Mouse (Mus musculus) forebrain, embryonic 13.5 days (tissue): ENCODE data around the gene Extl1. TPM values are rescaled to one million over a fixed set of nuclear protein-coding genes. Genes with fewer than 3 reads are reported as not detected.

Experiments
- ATAC-seq: fragments of 200-750 bp; cut with Nextera tagmentation; 2 replicates; pipeline ENCODE4 v1.8.0; 2017
- H3K27ac ChIP-seq: fragments of 300-500 bp; sonication (generic); 2 replicates; pipeline ENCODE4 v1.5.1; 2015; ENCODE audit warnings: inconsistent platforms, mild to moderate bottlenecking, moderate library complexity
- H3K27me3 ChIP-seq: fragments of 300-500 bp; sonication (generic); 2 replicates; pipeline ENCODE4 v1.6.1; 2015; ENCODE audit warnings: mild to moderate bottlenecking, inconsistent platforms
- H3K36me3 ChIP-seq: fragments of 300-500 bp; sonication (generic); 2 replicates; pipeline ENCODE4 v1.6.1; 2015; ENCODE audit warnings: mild to moderate bottlenecking, inconsistent platforms; ENCODE audit not compliant: poor library complexity, severe bottlenecking
- H3K4me1 ChIP-seq: fragments of 300-500 bp; sonication (generic); 2 replicates; pipeline ENCODE4 v1.6.1; 2015; ENCODE audit warnings: inconsistent platforms
- H3K4me2 ChIP-seq: fragments of 300-500 bp; sonication (generic); 2 replicates; pipeline ENCODE4 v1.6.1; 2015; ENCODE audit warnings: inconsistent platforms, mild to moderate bottlenecking, moderate library complexity
- H3K4me3 ChIP-seq: fragments of 300-500 bp; sonication (generic); 2 replicates; pipeline ENCODE4 v1.5.1; 2015; ENCODE audit warnings: mild to moderate bottlenecking, inconsistent platforms
- H3K9ac ChIP-seq: fragments of 300-500 bp; sonication (generic); 2 replicates; pipeline ENCODE4 v1.6.1; 2015; ENCODE audit warnings: mild to moderate bottlenecking, inconsistent platforms
- H3K9me3 ChIP-seq: fragments of 300-500 bp; sonication (generic); replicated peaks from 2 replicates; pipeline ENCODE4 v1.6.1; 2016; ENCODE audit warnings: inconsistent platforms
- WGBS: fragments of 180-500 bp; shearing (Covaris S2); methylation state at CpG from one replicate; pipeline ENCODE4 v1.1.7; 2015; 5-methylcytosine and 5-hydroxymethylcytosine counted together
- polyA plus RNA-seq: library from polyadenylated mRNA; unstranded; fragments of >200 nt; fragmentation: Nextera tagmentation; extraction: Ambion mirVana; gene quantifications from 2 replicates; pipeline ENCODE4 v1.2.1, GENCODE M21; 2015

Extl1 gene
- polyA plus RNA-seq, 1 experiment from 2014 or later = 0.12 TPM

DNA sequence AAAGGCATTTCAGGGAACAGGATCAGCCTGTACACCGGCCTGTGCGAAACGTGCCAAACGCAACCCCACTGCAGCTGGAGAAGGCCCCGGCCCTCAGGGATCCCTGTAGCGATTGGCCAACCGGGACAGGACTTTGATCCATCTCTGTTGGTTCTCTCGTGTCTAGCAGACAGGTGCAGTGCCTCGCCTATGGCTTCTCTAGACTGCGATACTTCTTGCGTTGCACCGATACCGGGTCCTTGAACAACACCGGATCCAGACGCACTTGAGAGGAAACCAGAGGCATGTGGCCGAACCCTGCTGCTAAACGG is 26.2 kb downstream of the Extl1 start:
- Histone ChIP-seq H3K9ac (peak overlapping the region; percentile 51), H3K4me3 (peak overlapping the region; percentile 17; the same call in 1 of the 2 replicates), H3K27ac (no peak overlapping the region), H3K9me3 (no peaks in the 10 kb centered on the region), H3K4me1 (peaks cover 6% of the 10 kb centered on the region), H3K36me3 (no peaks in the 10 kb centered on the region), H3K27me3 (peaks cover 13% of the 10 kb centered on the region; the same call in 1 of the 2 replicates), H3K4me2 (peak overlapping the region; percentile 55)
- no peak for ATAC-seq
- WGBS = 36% methylated on average over 17 of the region's 17 CpGs

DNA sequence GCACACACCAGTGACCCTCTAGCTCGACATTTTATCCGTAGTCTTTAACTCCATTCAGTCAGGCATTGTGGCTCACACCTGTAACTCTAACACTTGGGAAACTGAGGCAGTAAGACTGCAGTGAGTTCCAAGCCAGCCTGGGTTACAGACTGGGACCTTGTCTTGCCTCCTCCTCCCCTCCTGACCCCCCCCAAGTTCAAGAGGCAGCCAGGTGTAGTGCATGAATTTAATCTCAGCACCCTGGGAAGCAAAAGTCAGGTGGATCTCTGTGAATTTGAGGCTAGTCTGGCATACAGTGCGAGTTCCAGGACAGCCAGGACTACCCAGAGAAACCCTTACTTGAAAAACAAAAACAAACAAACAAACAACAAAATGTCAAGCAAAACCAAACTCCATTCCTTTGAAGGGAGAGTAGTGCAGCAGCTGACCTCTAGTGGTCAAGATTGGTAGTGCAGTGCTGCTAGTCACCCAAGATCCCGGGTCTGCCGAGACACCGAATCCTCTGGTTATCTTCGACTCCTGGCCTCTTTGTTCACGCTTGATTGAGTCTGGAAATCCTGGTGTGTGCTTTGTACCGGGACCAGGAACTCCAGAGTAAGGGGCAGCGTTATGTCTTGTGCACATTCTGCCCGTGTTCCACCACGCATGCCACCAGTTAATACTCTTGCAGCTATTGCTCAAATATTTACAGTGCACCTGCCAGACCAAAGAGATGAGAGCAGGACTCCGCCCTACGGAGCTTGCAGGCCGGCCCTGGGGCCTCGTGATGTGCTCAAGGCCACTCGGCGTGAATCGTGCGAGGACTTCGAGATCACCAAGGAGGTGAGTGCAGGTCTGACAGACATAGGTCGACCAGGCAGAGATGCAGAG is 26.8 kb downstream of the Extl1 start:
- H3K36me3 ChIP-seq = no peaks in the 10 kb centered on the region
- no peaks in the 10 kb centered on the region for H3K9me3 ChIP-seq
- no peak overlapping the region for H3K27ac ChIP-seq
- H3K4me3 ChIP-seq = peak overlapping the region; percentile 17
- peak overlapping the region; percentile 51 for H3K9ac ChIP-seq
- H3K27me3 ChIP-seq = peaks cover 13% of the 10 kb centered on the region; the same call in 1 of the 2 replicates
- peaks cover 6% of the 10 kb centered on the region for H3K4me1 ChIP-seq
- WGBS = 20% methylated on average over 22 of the region's 22 CpGs
- ATAC-seq = no peak
- H3K4me2 ChIP-seq = peak overlapping the region; percentile 55

DNA sequence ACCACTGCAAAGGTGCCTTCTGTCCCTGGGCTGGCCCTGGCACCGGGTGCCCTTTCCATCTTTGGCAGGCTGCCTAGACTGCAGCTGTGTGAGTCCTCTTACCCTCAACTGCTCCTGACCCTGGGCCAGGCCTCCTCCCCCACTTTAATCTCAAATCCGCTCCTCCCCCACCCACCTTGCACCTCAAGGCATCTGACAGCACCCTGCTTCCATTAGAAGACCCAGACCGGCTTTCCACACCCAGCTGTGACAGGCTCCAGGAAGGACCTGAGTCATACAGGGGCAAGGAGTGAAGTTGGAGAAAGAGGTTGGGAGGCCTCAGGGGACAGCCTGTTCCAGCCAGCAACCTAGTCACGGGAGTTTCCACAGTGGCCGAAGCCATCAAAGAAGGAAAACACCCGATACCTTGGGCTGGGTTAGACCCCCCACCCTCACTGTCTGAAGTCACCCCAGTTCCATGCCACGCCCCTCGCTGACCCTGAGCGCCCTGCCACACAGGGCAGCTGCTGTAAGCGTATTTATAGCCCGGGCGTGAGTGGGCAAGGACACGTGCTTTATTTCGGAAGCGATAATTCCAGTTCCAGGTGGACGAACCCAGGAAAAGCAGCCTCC is 27.7 kb downstream of the Extl1 start:
- no peaks in the 10 kb centered on the region for H3K36me3 ChIP-seq
- peaks cover 6% of the 10 kb centered on the region for H3K4me1 ChIP-seq
- no peak for ATAC-seq
- no peak overlapping the region for H3K9ac ChIP-seq
- no peaks in the 10 kb centered on the region for H3K9me3 ChIP-seq
- peaks cover 13% of the 10 kb centered on the region; the same call in 1 of the 2 replicates for H3K27me3 ChIP-seq
- no peak overlapping the region for H3K4me2 ChIP-seq
- WGBS = 57% methylated on average over 16 of the region's 16 CpGs
- no peak overlapping the region for H3K27ac ChIP-seq
- H3K4me3 ChIP-seq = no peak overlapping the region

DNA sequence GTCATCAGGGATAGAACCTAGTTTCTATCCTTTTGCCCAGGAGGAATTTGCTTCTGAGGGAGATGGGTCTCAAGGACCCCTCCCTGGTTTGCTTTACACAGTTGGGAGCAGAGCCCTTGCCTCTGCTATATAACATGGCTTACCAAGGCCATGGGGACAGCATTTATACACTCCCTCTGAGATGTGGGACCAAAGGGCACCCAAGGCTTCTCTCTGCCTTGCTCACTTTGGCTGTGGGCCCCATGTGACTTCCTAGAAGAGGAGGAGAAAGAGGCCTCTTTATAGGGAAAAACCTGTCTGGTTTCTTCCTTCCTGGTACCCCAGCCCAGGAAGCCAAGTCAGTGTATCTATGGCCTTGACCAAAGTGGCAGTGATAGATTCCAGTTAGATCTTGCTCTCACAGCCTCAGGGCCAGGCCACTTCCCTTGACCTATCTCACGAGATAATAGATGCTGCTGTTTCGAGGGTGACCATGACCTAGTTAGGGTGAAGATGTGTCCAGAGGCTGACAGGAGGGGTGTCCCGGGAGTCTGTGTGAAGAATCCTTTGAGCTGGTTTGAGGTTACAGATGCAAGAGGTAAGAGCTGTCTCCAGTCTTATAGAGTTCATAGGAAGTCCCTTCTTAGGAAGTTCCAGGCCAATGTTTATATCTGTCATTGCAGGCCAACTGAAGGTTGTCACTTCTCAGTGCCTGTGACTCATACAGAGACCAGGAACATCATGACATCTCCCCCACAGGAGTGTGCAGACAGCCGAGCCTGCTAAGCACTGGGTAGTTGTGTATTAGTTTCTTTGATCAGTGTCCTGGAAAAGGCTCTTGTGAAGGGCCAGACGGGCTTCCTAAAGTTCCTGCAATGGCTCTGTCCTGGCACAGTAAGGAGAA is 29.9 kb downstream of the Extl1 start:
- no peak overlapping the region for H3K27ac ChIP-seq
- no peaks in the 10 kb centered on the region for H3K36me3 ChIP-seq
- no peak overlapping the region for H3K4me3 ChIP-seq
- H3K9me3 ChIP-seq = no peaks in the 10 kb centered on the region
- 70% methylated on average over 5 of the region's 5 CpGs for whole genome bisulfite sequencing
- ATAC-seq = no peak
- H3K27me3 ChIP-seq = peaks cover 9% of the 10 kb centered on the region; the same call in 1 of the 2 replicates
- H3K4me2 ChIP-seq = no peak overlapping the region
- H3K9ac ChIP-seq = no peak overlapping the region
- H3K4me1 ChIP-seq = peaks cover 6% of the 10 kb centered on the region

DNA sequence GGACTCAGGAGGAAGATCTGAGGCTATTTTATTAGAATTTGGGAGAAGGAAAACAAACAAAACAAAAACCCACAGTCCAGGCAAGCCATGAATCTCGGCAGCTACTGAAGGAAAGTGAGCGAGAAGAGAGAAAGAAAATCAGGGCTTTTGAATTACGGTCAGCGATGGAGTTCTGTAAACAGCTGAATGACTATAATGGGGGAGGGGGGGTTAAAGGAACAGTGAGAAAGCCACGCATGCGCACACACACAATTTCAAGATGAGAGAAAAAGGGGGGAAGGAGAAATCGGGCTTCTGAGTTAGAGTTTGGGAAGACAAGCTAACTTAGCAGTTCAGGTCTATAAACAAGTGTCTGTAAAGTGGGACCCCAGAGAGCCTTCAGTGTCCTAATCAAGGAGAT is 30.7 kb downstream of the Extl1 start:
- H3K36me3 ChIP-seq = no peaks in the 10 kb centered on the region
- H3K4me1 ChIP-seq = peaks cover 6% of the 10 kb centered on the region
- H3K9ac ChIP-seq = no peak overlapping the region
- ATAC-seq = no peak
- no peak overlapping the region for H3K4me2 ChIP-seq
- no peak overlapping the region for H3K27ac ChIP-seq
- H3K9me3 ChIP-seq = no peaks in the 10 kb centered on the region
- H3K4me3 ChIP-seq = no peak overlapping the region
- 67% methylated on average over 7 of the region's 7 CpGs for WGBS
- peaks cover 6% of the 10 kb centered on the region; the same call in 1 of the 2 replicates for H3K27me3 ChIP-seq

DNA sequence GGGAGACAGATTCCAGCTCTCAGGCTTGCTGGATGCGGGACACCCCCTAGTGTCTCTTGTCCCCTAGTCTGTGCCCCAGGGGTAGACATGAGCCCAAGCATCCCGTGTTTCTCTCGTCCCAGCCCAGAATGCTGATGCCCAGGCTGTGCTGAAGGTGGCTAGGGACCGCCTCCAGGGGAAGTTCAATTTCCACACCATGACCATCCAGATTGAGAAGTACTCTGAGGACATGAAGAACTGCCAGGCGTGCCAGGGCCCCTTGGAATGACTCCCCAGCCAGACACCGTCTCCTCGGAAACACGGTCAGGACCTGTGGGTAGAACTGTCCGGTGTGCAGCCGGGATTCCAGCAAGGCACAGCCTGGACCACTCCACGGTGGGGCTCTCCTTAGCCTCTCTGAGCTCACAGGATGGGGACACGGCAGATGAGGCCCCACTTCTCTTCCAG is 31.4 kb downstream of the Extl1 start:
- Histone ChIP-seq H3K9ac (no peak overlapping the region), H3K4me2 (no peak overlapping the region), H3K27me3 (no peaks in the 10 kb centered on the region), H3K36me3 (no peaks in the 10 kb centered on the region), H3K27ac (no peak overlapping the region), H3K9me3 (no peaks in the 10 kb centered on the region), H3K4me1 (peaks cover 4% of the 10 kb centered on the region), H3K4me3 (no peak overlapping the region)
- WGBS = 75% methylated on average over 12 of the region's 12 CpGs
- no peak for ATAC-seq

DNA sequence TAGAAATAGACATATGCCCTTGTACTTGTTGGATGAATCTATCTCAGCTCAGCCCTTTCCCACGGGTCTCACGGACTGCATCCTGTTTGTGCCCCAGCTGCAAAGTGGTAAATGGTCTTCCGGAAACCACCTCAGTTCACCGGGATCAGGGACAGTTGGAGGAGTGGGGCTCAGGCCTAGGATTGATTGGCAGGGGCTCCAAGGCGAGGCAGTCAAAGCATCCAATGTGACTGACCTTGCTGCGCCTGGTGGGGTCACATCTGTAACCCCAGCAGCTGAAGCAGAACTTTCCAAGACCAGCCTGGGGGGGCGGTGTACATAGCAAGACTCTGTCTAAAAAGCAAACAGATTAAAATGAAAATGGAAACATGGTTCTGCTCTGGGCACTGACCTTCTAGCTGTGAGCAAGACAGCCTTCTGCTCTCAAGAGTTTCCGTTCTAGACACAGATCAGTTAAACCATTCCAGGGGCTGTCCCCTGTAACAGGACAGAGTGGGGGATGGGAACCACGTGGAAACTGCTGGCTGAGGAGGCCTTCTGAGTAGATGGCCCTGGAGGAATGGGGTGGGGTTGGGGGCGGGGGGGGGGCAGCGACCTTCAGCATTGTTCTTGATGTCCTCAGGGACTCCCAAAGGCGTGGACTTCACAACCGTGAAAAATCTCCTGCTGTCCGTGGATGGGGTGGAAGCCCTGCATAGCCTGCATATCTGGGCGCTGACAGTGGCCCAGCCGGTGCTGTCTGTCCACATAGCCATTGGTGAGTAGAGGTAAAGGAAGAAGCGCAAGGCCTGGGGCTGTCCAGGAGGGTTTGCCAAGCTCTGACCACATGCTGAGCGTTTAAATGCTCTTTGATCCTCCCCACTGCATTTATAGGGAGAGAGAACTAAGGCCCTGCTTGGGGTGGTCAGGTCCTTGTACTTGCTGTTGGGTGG is 32.1 kb downstream of the Extl1 start:
- Histone ChIP-seq H3K4me1 (no peaks in the 10 kb centered on the region), H3K27ac (no peak overlapping the region), H3K27me3 (no peaks in the 10 kb centered on the region), H3K36me3 (no peaks in the 10 kb centered on the region), H3K9ac (no peak overlapping the region), H3K4me3 (no peak overlapping the region), H3K4me2 (no peak overlapping the region), H3K9me3 (no peaks in the 10 kb centered on the region)
- 64% methylated on average over 18 of the region's 18 CpGs for WGBS
- no peak for ATAC-seq

DNA sequence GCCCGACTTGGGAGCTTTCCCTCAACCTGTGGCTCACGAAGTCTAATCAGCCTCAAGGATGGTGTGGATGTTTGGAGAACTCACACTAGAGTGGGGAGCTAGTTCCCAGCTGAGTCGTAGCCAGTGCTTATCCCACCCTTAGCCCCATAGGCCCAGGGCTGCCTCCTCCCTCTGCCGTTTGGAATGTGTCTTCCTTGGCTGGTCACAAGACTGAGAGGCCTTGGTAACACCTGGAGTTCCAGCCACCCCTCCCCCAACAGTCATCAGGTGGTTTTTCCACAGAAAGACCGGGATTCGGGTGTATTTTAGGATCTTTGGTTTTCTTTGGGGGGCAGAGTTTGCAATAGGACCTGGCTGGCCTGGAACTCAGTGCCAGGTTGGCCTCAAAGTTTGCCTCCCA is 33.0 kb downstream of the Extl1 start:
- no peak for ATAC-seq
- no peaks in the 10 kb centered on the region for H3K36me3 ChIP-seq
- H3K4me2 ChIP-seq = no peak overlapping the region
- H3K27me3 ChIP-seq = peaks cover 10% of the 10 kb centered on the region
- no peaks in the 10 kb centered on the region for H3K4me1 ChIP-seq
- H3K4me3 ChIP-seq = no peak overlapping the region
- H3K9me3 ChIP-seq = no peaks in the 10 kb centered on the region
- H3K9ac ChIP-seq = no peak overlapping the region
- WGBS = 87% methylated on average over 6 of the region's 6 CpGs
- no peak overlapping the region for H3K27ac ChIP-seq

DNA sequence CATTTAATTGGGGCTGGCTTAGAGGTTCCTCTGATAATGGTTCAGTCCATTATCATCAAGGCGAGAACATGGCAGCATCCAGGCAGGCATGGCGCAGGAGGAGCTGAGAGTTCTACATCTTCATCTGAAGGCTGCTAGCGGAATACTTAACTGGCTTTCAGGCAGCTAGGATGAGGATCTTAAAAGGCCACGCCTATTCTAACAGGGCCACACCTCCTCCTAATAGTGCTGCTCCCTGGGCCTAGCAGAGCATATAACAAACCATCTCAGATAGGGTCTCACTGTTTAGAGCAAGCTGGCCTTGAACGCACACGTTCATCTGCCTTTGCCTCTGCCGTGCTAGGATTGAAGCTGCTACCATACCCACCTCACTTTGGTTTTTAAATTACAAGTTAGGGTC is 33.8 kb downstream of the Extl1 start:
- H3K9ac ChIP-seq = no peak overlapping the region
- H3K36me3 ChIP-seq = no peaks in the 10 kb centered on the region
- no peak overlapping the region for H3K4me3 ChIP-seq
- no peaks in the 10 kb centered on the region for H3K9me3 ChIP-seq
- 85% methylated on average over 7 of the region's 7 CpGs for WGBS
- peaks cover 18% of the 10 kb centered on the region for H3K27me3 ChIP-seq
- H3K27ac ChIP-seq = no peak overlapping the region
- no peak for ATAC-seq
- H3K4me2 ChIP-seq = no peak overlapping the region
- no peaks in the 10 kb centered on the region for H3K4me1 ChIP-seq

DNA sequence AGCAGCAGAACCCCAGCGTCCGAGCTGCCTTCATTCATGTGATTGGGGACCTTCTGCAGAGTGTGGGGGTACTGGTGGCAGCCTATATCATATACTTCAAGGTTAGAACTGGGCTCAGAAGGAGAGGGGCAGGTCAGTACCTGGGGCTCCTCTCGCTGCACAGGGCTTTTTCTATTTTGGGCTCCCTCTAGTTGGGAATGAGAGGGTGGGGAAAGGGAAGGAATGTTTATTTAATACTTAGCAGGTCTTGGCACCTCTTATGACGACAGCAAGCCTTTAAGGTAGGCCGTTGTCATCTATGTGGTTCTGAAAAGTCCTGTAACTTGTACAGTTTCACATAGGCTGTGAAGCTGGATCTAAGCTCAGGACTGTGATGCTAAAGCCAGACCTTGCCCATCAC is 35.1 kb downstream of the Extl1 start:
- H3K27ac ChIP-seq = no peak overlapping the region
- no peak overlapping the region for H3K4me2 ChIP-seq
- ATAC-seq = no peak
- H3K27me3 ChIP-seq = peaks cover 30% of the 10 kb centered on the region
- H3K4me3 ChIP-seq = no peak overlapping the region
- no peaks in the 10 kb centered on the region for H3K9me3 ChIP-seq
- WGBS = 86% methylated on average over 5 of the region's 5 CpGs
- no peaks in the 10 kb centered on the region for H3K36me3 ChIP-seq
- H3K4me1 ChIP-seq = peaks cover 3% of the 10 kb centered on the region; the same call in 1 of the 2 replicates
- H3K9ac ChIP-seq = no peak overlapping the region

DNA sequence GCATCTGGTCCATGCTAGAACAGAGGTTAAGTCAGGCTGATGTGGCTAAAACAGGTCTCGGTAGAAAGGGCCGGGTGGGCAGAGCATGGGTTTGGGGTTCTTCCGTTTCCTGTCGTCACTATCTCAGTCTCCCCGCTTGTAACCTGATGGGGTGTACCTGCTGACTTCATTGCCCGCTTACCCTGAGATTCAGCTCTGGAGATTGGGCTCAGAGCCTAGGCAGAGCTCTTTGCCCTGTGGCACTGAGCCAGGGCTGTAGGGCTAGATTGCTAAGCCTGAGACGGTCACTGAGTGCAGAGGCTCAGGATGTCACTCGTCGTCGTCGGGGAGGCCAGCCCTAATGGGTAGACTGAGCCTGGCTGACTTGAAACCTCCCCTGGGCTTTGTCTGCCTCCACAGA is 35.6 kb downstream of the Extl1 start:
- no peak overlapping the region for H3K27ac ChIP-seq
- no peak for ATAC-seq
- 80% methylated on average over 11 of the region's 11 CpGs for WGBS

More for the DNA sequence above, 35.6 kb downstream of the Extl1 start:
- H3K36me3 ChIP-seq = no peaks in the 10 kb centered on the region
- peaks cover 35% of the 10 kb centered on the region for H3K27me3 ChIP-seq
- H3K9me3 ChIP-seq = no peaks in the 10 kb centered on the region
- H3K4me3 ChIP-seq = no peak overlapping the region
- no peak overlapping the region for H3K9ac ChIP-seq
- H3K4me1 ChIP-seq = peaks cover 7% of the 10 kb centered on the region
- H3K4me2 ChIP-seq = no peak overlapping the region
